Mouse (Mus musculus): ENCODE measurements around the gene Smg7. TPM values are rescaled to one million over a fixed set of nuclear protein-coding genes. Genes with fewer than 3 reads are reported as not detected.
A peak's percentile ranks its signal among the peaks of the same experiment; 100 is the strongest.

Gene Smg7
- total and polyA plus RNA-seq, 3 experiments: 32.1 to 53.9 (median 52.4) TPM

- Histone ChIP-seq H3K4me1 (ENCODE audit: control insufficient read depth in 1 of 2, insufficient read depth in 2 of 2, low read length in 2 of 2) (peaks cover 26 to 59% of the 10 kb centered on the region in 2 experiments), H3K9ac (ENCODE audit: control insufficient read depth, low read depth, low read length, poor library complexity, severe bottlenecking) (no peak overlapping the region), H3K27me3 (ENCODE audit: control insufficient read depth in 1 of 2, insufficient read depth in 2 of 2, low read length in 2 of 2) (no peaks in the 10 kb centered on the region), H3K4me3 (ENCODE audit: control insufficient read depth in 1 of 2, insufficient read depth in 1 of 2, low read depth in 2 of 2, low read length in 2 of 2) (no peak overlapping the region), H3K36me3 (ENCODE audit: control insufficient read depth in 1 of 2, insufficient read depth in 2 of 2, low read length in 2 of 2) (peaks cover 0 to 38% of the 10 kb centered on the region in 2 experiments; a peak in 2 of 4 replicates), H3K79me2 (ENCODE audit: control insufficient read depth, insufficient read depth, low read length, poor library complexity) (no peaks in the 10 kb centered on the region), H3K27ac (ENCODE audit: control insufficient read depth, low read depth, low read length) (peak overlapping the region; percentile 11), H3K9me3 (replicated peaks; ENCODE audit: insufficient read depth, low read length) (no peaks in the 10 kb centered on the region)
- no peak for DNase-seq (ENCODE audit: low read depth, low spot score)
- TF ChIP-seq ZNF384 (IDR thresholded peaks at IDR 0.05; ENCODE audit: low read depth, low read length): no peak
- no peak for TF ChIP-seq TAL1 (IDR thresholded peaks at IDR 0.05; ENCODE audit: low read length)
- no peak for TF ChIP-seq SMC3 (IDR thresholded peaks at IDR 0.05; ENCODE audit: low read depth, low read length)
- no peak for TF ChIP-seq MYC (IDR thresholded peaks at IDR 0.05; ENCODE audit: low read depth, low read length)
Measured at GRCm38 (mm10) chr1:152796683-152797263, 105.7 kb downstream of the Smg7 start.

DNA sequence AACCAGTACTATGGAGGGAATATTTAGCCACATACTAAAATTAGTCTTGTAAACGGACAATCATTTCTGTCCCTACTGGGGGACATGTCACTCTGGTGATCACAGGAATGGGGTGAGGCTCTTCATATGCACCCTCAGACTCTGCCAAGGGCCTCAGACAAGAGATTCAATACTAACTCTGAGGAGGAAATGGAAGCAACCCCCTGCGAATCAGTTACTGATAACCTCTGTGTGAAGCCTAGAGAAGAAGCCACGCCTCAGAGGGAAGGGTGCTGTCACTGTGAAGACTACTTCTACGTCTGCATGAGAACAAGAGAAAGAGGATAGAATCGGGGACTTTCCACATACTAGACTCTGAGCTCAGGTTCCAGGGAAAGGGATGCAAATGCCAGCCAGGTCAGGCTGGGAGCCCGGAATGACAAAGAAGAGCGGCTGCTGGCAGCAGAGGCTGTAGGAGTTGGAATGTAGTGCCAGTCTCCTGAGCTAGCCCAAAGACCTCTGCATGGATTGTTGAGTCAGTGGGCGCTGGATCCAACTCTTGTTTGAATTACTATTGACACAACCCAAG, 106.7 kb downstream of the Smg7 start:
- Histone ChIP-seq H3K9ac (ENCODE audit: control insufficient read depth, low read depth, low read length, poor library complexity, severe bottlenecking) (peak overlapping the region; percentile 58), H3K9me3 (replicated peaks; ENCODE audit: insufficient read depth, low read length) (no peaks in the 10 kb centered on the region), H3K27ac (ENCODE audit: control insufficient read depth, low read depth, low read length) (peak overlapping the region; percentile 73), H3K27me3 (ENCODE audit: control insufficient read depth in 1 of 2, insufficient read depth in 2 of 2, low read length in 2 of 2) (no peaks in the 10 kb centered on the region), H3K79me2 (ENCODE audit: control insufficient read depth, insufficient read depth, low read length, poor library complexity) (no peaks in the 10 kb centered on the region), H3K4me1 (ENCODE audit: control insufficient read depth in 1 of 2, insufficient read depth in 2 of 2, low read length in 2 of 2) (peaks cover 26 to 61% of the 10 kb centered on the region in 2 experiments), H3K4me3 (ENCODE audit: control insufficient read depth in 1 of 2, insufficient read depth in 1 of 2, low read depth in 2 of 2, low read length in 2 of 2) (peak overlapping the region; percentile 13 to 21; a peak in 2 of 4 replicates), H3K36me3 (ENCODE audit: control insufficient read depth in 1 of 2, insufficient read depth in 2 of 2, low read length in 2 of 2) (peaks cover 0 to 36% of the 10 kb centered on the region in 2 experiments; a peak in 2 of 4 replicates)
- peak; percentile 88 for DNase-seq (ENCODE audit: low read depth, low spot score)
- TF ChIP-seq MXI1 (IDR thresholded peaks at IDR 0.05; ENCODE audit: low read depth, low read length): peak; percentile 57; the same call in 1 of the 2 replicates
- TF ChIP-seq USF1 (IDR thresholded peaks at IDR 0.05; ENCODE audit: low read depth, low read length): no peak
- TF ChIP-seq EP300 (IDR thresholded peaks at IDR 0.05; ENCODE audit: low read depth in 1 of 2, low read length in 2 of 2): peak; percentile 59 to 70
- no peak for TF ChIP-seq MAZ (IDR thresholded peaks at IDR 0.05; ENCODE audit: low read depth, low read length)
- 0 out of 2 replicates have a peak, but pooled peaks have one; percentile 43 for TF ChIP-seq TBP (IDR thresholded peaks at IDR 0.05; ENCODE audit: low read depth, low read length)
- 0 out of 2 replicates have a peak, but pooled peaks have one; percentile 35 for TF ChIP-seq ELF1 (IDR thresholded peaks at IDR 0.05; ENCODE audit: low read depth, low read length)
- TF ChIP-seq CTCF (IDR thresholded peaks at IDR 0.05 in 2 of 3, conservative IDR thresholded peaks at IDR 0.05 in 1 of 3; ENCODE audit: control insufficient read depth in 1 of 3, insufficient read depth in 1 of 3, low read depth in 2 of 3, low read length in 3 of 3, poor library complexity in 1 of 3, severe bottlenecking in 1 of 3): no peak
- TF ChIP-seq POLR2A (IDR thresholded peaks at IDR 0.05; ENCODE audit: control insufficient read depth in 1 of 2, insufficient read depth in 1 of 2, low read depth in 1 of 2, low read length in 2 of 2, poor library complexity in 1 of 2): peak in 1 of 2 experiments; percentile 31; a peak in 1 of 4 replicates
- TF ChIP-seq GATA1 (IDR thresholded peaks at IDR 0.05; ENCODE audit: low read depth, low read length): peak; percentile 85
- 0 out of 2 replicates have a peak, but pooled peaks have one; percentile 24 for TF ChIP-seq ZMIZ1 (IDR thresholded peaks at IDR 0.05; ENCODE audit: low read depth, low read length)
- TF ChIP-seq SIN3A (IDR thresholded peaks at IDR 0.05; ENCODE audit: low read length): peak; percentile 74
- TF ChIP-seq HCFC1 (IDR thresholded peaks at IDR 0.05; ENCODE audit: low read depth, low read length): peak; percentile 52; the same call in 1 of the 2 replicates
- TF ChIP-seq ETS1 (IDR thresholded peaks at IDR 0.05; ENCODE audit: low read depth, low read length): peak; percentile 33; the same call in 1 of the 2 replicates
- 0 out of 2 replicates have a peak, but pooled peaks have one; percentile 38 for TF ChIP-seq MYC (IDR thresholded peaks at IDR 0.05; ENCODE audit: low read depth, low read length)
- TF ChIP-seq RCOR1 (IDR thresholded peaks at IDR 0.05; ENCODE audit: low read depth, low read length): peak; percentile 47
- TF ChIP-seq TCF12 (IDR thresholded peaks at IDR 0.05; ENCODE audit: low read depth, low read length): peak; percentile 48; the same call in 1 of the 2 replicates

Measured in MEL (cell line).